Mouse (Mus musculus): Measurements from ENCODE around the gene Gmpr. TPM values are rescaled to one million over a fixed set of nuclear protein-coding genes. Genes with fewer than 3 reads are reported as not detected.

Gmpr gene
- polyA plus RNA-seq, 1 experiment from 2014 or later = 26.0 TPM

DNA sequence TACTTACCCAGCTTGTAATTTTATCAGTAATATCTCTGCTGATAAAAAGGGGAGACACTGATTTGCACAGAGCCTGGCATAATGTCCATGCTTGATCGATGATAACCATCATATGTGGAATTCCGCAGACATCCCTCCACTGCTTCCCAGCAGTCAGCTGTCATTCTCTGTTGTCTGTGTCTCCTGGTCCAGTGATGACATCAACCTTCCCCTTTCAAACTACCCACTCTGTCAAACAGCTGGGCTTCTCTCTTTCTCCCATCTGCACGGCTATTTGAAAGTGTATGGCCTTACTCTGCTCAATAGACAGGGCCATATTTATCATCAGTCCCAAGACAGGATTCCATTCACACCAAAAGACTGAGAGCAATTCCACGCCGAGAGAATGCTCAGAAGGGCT lies 70.1 kb downstream of the Gmpr start:
- Histone ChIP-seq H3K9me3 (ENCODE audit: low read length) (no peaks in the 10 kb centered on the region), H3K9ac (replicated peaks; ENCODE audit: low read depth) (no peak overlapping the region), H3K4me3 (ENCODE audit: low read depth, low read length) (no peak overlapping the region), H3K4me2 (replicated peaks; ENCODE audit: low read depth, low read length) (no peak overlapping the region), H3K27me3 (replicated peaks; ENCODE audit: insufficient read depth, low read length) (no peaks in the 10 kb centered on the region), H3K27ac (ENCODE audit: low read length) (no peak overlapping the region), H3K36me3 (ENCODE audit: insufficient read depth, low read length) (no peaks in the 10 kb centered on the region), H3K4me1 (ENCODE audit: insufficient read depth, low read depth, low read length) (no peaks in the 10 kb centered on the region; the same call in 1 of the 2 replicates)
- 45% methylated on average over 5 of the region's 5 CpGs for WGBS
- no peak for TF ChIP-seq EP300 (IDR thresholded peaks at IDR 0.05)
- no peak for TF ChIP-seq CTCF (IDR thresholded peaks at IDR 0.05)
- DNase-seq (ENCODE audit: low spot score) (no peak), ATAC-seq (no peak)

DNA sequence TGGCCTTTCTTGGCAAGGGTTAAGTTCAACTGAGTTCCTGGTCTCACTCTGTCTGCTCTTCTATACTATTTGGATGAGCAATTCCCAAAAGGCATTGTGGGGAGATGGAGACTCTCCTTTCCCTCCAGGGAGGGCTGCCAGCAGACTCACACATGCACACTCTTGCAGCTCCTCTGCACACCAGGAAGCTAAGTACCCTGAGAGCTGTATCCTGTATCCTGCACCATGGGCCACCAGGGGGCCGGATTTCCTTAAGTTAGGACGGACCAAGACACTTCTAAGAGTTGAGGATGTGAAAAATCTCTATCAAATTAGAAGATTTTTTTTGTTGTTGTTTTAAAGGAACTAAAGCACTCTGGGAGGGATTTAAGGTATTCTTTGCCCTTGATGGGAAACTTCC lies 70.5 kb downstream of the Gmpr start:
- H3K4me2 ChIP-seq (replicated peaks; ENCODE audit: low read depth, low read length) = no peak overlapping the region
- TF ChIP-seq CTCF (IDR thresholded peaks at IDR 0.05) (peak; percentile 68), EP300 (IDR thresholded peaks at IDR 0.05) (0 out of 2 replicates have a peak, but pooled peaks have one; percentile 15)
- DNase-seq (ENCODE audit: low spot score) (peak; percentile 67), ATAC-seq (peak; percentile 58)
- H3K9ac ChIP-seq (replicated peaks; ENCODE audit: low read depth) = no peak overlapping the region
- no peaks in the 10 kb centered on the region for H3K9me3 ChIP-seq (ENCODE audit: low read length)
- no peaks in the 10 kb centered on the region for H3K27me3 ChIP-seq (replicated peaks; ENCODE audit: insufficient read depth, low read length)
- no peak overlapping the region for H3K27ac ChIP-seq (ENCODE audit: low read length)
- no peaks in the 10 kb centered on the region for H3K36me3 ChIP-seq (ENCODE audit: insufficient read depth, low read length)
- 26% methylated on average over 2 of the region's 2 CpGs for WGBS
- no peak overlapping the region for H3K4me3 ChIP-seq (ENCODE audit: low read depth, low read length)
- no peaks in the 10 kb centered on the region; the same call in 1 of the 2 replicates for H3K4me1 ChIP-seq (ENCODE audit: insufficient read depth, low read depth, low read length)

DNA sequence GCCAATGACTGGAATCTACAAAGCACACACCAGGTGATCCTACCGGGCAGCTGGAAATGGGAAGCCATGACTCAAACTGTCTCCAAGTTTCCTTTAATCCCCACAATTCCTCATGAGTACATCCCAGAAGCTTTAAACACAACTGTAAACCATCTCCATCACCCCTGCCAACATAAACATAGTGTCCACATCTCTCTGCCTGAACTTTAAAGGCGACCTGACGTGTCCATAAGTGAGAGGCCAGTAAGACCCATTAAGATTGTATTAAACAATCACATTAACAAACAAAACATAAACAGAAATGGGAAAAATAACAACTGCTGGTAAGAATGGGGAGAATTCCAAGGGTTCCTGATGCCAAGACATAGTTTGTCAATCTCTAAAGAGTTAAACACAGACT lies 72.5 kb downstream of the Gmpr start:
- peak; percentile 48; the same call in 1 of the 2 replicates for ATAC-seq
- no peak overlapping the region for H3K27ac ChIP-seq (ENCODE audit: low read length)
- no peak overlapping the region for H3K4me3 ChIP-seq (ENCODE audit: low read depth, low read length)
- peak; percentile 72 for DNase-seq (ENCODE audit: low spot score)
- H3K27me3 ChIP-seq (replicated peaks; ENCODE audit: insufficient read depth, low read length) = no peaks in the 10 kb centered on the region
- no peaks in the 10 kb centered on the region; the same call in 1 of the 2 replicates for H3K4me1 ChIP-seq (ENCODE audit: insufficient read depth, low read depth, low read length)
- no peaks in the 10 kb centered on the region for H3K36me3 ChIP-seq (ENCODE audit: insufficient read depth, low read length)
- WGBS = 39% methylated on average over 3 of the region's 3 CpGs
- no peak overlapping the region for H3K9ac ChIP-seq (replicated peaks; ENCODE audit: low read depth)
- no peak overlapping the region for H3K4me2 ChIP-seq (replicated peaks; ENCODE audit: low read depth, low read length)
- H3K9me3 ChIP-seq (ENCODE audit: low read length) = no peaks in the 10 kb centered on the region
- TF ChIP-seq EP300 (IDR thresholded peaks at IDR 0.05) (peak; percentile 59), CTCF (IDR thresholded peaks at IDR 0.05) (no peak)

DNA sequence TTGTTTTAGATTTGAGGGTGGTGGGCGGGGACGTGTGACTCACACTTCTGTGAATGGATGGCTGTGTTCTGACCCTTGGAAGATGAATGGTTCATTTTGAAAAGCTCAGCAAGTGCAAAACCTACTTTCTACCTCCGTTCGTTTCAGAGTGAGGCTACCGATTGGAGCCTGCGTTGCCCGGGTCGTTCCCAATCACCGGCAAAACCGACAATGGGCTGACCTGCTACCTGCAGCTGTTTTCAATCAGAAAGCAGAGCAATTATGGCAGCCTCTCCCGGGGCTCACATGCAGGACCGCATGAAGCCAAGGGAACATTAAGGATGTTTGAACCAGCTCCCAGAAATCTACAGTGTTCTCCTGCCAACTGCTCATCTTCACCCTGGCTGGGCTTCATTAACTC lies 75.0 kb downstream of the Gmpr start:
- no peaks in the 10 kb centered on the region for H3K4me1 ChIP-seq (ENCODE audit: insufficient read depth, low read depth, low read length)
- H3K4me2 ChIP-seq (replicated peaks; ENCODE audit: low read depth, low read length) = no peak overlapping the region
- H3K27me3 ChIP-seq (replicated peaks; ENCODE audit: insufficient read depth, low read length) = no peaks in the 10 kb centered on the region
- ATAC-seq = no peak
- H3K36me3 ChIP-seq (ENCODE audit: insufficient read depth, low read length) = no peaks in the 10 kb centered on the region
- H3K9ac ChIP-seq (replicated peaks; ENCODE audit: low read depth) = no peak overlapping the region
- H3K27ac ChIP-seq (ENCODE audit: low read length) = no peak overlapping the region
- WGBS = 49% methylated on average over 12 of the region's 12 CpGs
- no peak for TF ChIP-seq CTCF (IDR thresholded peaks at IDR 0.05)
- TF ChIP-seq EP300 (IDR thresholded peaks at IDR 0.05) = no peak
- no peaks in the 10 kb centered on the region for H3K9me3 ChIP-seq (ENCODE audit: low read length)
- DNase-seq (ENCODE audit: low spot score) = no peak
- no peak overlapping the region for H3K4me3 ChIP-seq (ENCODE audit: low read depth, low read length)

DNA sequence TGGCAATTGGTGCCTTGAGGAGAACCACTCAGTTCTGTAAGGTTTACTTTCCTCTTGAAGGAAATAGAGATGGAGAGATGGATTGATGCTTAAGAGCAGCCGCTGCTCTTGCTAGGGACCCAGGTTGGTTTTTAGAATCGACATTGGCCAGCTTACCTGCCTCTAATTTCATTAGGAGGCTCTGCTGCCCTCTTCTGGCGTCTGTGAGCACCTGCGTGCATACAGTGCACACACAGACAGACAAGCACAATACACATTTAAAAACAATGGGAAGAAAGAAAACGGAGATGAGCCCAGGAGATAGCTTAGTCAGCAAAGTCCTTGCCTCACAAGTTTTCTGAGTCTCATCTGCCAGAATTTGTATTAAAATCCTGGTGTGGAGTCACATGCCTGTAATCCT lies 75.8 kb downstream of the Gmpr start:
- TF ChIP-seq CTCF (IDR thresholded peaks at IDR 0.05) = peak; percentile 24
- no peak for TF ChIP-seq EP300 (IDR thresholded peaks at IDR 0.05)
- Histone ChIP-seq H3K4me2 (replicated peaks; ENCODE audit: low read depth, low read length) (no peak overlapping the region), H3K27ac (ENCODE audit: low read length) (no peak overlapping the region), H3K4me1 (ENCODE audit: insufficient read depth, low read depth, low read length) (no peaks in the 10 kb centered on the region), H3K27me3 (replicated peaks; ENCODE audit: insufficient read depth, low read length) (no peaks in the 10 kb centered on the region), H3K9ac (replicated peaks; ENCODE audit: low read depth) (no peak overlapping the region), H3K4me3 (ENCODE audit: low read depth, low read length) (no peak overlapping the region), H3K36me3 (ENCODE audit: insufficient read depth, low read length) (no peaks in the 10 kb centered on the region), H3K9me3 (ENCODE audit: low read length) (no peaks in the 10 kb centered on the region)
- ATAC-seq (no peak), DNase-seq (ENCODE audit: low spot score) (no peak)
- 77% methylated on average over 5 of the region's 5 CpGs for WGBS

DNA sequence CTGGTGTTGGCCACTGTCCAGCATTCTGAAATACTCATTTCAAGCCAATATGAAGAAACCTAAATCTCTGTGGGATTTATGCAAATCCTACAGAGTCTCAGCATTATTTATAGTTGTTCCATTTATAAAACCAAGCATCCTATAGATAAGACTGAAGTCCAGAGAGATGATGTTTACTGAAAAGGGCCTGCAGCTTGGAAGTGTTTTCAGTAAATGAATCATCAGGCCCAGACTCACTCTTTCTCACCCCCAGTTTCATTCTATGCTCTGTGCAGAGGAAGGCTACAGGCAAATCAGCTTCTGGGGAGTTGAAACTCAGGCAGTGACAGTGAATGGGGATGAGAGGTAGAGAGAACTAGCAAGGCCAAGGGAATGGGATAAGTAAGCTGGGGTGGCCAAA lies 83.7 kb downstream of the Gmpr start:
- Histone ChIP-seq H3K36me3 (ENCODE audit: insufficient read depth, low read length) (no peaks in the 10 kb centered on the region), H3K27ac (ENCODE audit: low read length) (no peak overlapping the region), H3K9me3 (ENCODE audit: low read length) (no peaks in the 10 kb centered on the region), H3K9ac (replicated peaks; ENCODE audit: low read depth) (no peak overlapping the region), H3K27me3 (replicated peaks; ENCODE audit: insufficient read depth, low read length) (no peaks in the 10 kb centered on the region), H3K4me2 (replicated peaks; ENCODE audit: low read depth, low read length) (no peak overlapping the region), H3K4me1 (ENCODE audit: insufficient read depth, low read depth, low read length) (peaks cover 4% of the 10 kb centered on the region; the same call in 1 of the 2 replicates), H3K4me3 (ENCODE audit: low read depth, low read length) (no peak overlapping the region)
- no peak for ATAC-seq
- TF ChIP-seq EP300 (IDR thresholded peaks at IDR 0.05) (no peak), CTCF (IDR thresholded peaks at IDR 0.05) (no peak)
- DNase-seq (ENCODE audit: low spot score) = no peak

DNA sequence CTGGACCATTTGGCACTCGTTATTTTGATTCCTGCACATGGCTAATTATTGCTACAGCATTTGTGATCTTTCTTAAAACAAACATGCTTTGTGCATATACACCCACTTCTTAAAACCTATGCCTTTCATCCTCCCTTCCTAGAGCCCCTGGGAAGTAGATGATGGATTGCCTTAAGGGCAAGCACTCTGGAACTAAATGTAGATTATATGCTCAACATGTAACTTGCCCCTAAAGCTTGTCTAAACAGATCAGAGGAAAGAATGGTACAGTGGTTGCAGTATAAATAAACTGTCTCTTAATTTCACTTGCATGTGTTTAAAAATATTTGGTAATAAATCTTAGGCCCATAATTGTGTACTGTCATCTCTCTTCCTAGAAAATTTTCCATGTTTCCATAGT lies 86.7 kb downstream of the Gmpr start:
- no peak overlapping the region for H3K4me3 ChIP-seq (ENCODE audit: low read depth, low read length)
- no peak for DNase-seq (ENCODE audit: low spot score)
- H3K9me3 ChIP-seq (ENCODE audit: low read length) = no peaks in the 10 kb centered on the region
- WGBS = 44% methylated on average over 1 of the region's 1 CpGs
- no peaks in the 10 kb centered on the region for H3K36me3 ChIP-seq (ENCODE audit: insufficient read depth, low read length)
- H3K4me1 ChIP-seq (ENCODE audit: insufficient read depth, low read depth, low read length) = peaks cover 4% of the 10 kb centered on the region; the same call in 1 of the 2 replicates
- no peak overlapping the region for H3K9ac ChIP-seq (replicated peaks; ENCODE audit: low read depth)
- no peaks in the 10 kb centered on the region for H3K27me3 ChIP-seq (replicated peaks; ENCODE audit: insufficient read depth, low read length)
- TF ChIP-seq CTCF (IDR thresholded peaks at IDR 0.05) = no peak
- H3K4me2 ChIP-seq (replicated peaks; ENCODE audit: low read depth, low read length) = no peak overlapping the region
- ATAC-seq = no peak
- H3K27ac ChIP-seq (ENCODE audit: low read length) = no peak overlapping the region

All from lung, postnatal 0 days (tissue).